Mouse (Mus musculus): ENCODE data around the gene Acap1.

The Acap1 gene

DNA sequence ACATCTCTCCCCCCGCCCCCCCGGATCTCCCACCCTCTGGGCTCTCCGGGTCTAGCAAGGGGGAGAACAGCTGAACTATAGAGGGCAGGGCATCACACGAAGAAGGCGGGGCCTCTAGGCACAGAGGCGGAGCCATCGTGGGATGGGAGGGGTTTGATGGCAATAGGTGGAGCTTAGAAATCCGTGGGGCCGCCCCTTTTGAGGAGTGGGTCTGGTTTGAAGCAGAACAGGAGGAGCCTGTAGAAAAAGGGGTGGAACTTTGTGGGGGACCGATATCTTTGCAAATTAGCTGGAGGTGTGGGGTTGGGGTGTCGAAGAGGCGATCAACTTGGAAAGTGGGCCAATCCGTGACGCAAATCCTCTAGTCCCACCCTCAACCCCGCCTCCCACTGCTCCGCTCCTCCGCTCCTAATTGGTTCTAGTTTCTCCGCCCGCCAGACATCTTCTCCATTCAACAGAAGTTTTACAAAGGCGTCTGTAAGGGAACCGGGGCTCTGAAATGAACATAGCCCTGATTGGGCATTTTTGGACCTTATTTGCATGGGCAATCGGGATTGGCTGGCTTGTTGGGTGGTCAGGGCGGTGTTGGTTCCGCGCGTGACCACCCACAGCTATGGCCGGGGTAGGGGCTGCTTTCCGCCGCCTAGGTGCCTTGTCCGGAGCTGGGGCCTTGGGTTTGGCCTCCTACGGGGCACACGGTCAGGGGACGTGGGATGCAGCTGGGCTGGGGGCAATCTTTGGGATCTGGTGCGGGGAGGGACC is 57.2 kb downstream of the Acap1 start, which contains the start of gene Tmem256:
TSS of gene Tmem256 (plus strand) at position 563 of the 762 bp plus-strand sequence.
- peak; percentile 92 for DNase-seq (ENCODE audit: low read depth, low spot score)

DNA sequence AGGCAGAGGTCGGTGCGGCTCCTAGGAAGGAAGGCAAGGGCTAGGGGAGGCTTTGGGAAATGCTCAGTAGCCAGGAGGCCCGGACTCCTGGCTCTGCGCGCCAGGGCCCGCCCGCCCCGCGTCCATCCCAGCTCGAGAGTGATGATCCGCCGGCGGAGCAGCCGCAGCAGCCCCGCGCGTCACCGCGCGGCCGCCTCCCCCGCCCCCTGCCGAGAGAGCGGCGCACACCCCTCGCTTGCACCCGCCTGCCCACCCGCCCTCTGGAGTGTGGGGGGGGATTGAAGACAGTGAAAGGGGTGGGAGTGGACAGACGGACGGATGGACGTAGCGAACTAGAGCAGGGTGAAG is 57.8 kb downstream of the Acap1 start, which contains the start of gene Nlgn2:
TSS of gene Nlgn2 (minus strand) at position 181 of the 348 bp plus-strand sequence.
- DNase-seq (ENCODE audit: low read depth, low spot score) = peak; percentile 75

DNA sequence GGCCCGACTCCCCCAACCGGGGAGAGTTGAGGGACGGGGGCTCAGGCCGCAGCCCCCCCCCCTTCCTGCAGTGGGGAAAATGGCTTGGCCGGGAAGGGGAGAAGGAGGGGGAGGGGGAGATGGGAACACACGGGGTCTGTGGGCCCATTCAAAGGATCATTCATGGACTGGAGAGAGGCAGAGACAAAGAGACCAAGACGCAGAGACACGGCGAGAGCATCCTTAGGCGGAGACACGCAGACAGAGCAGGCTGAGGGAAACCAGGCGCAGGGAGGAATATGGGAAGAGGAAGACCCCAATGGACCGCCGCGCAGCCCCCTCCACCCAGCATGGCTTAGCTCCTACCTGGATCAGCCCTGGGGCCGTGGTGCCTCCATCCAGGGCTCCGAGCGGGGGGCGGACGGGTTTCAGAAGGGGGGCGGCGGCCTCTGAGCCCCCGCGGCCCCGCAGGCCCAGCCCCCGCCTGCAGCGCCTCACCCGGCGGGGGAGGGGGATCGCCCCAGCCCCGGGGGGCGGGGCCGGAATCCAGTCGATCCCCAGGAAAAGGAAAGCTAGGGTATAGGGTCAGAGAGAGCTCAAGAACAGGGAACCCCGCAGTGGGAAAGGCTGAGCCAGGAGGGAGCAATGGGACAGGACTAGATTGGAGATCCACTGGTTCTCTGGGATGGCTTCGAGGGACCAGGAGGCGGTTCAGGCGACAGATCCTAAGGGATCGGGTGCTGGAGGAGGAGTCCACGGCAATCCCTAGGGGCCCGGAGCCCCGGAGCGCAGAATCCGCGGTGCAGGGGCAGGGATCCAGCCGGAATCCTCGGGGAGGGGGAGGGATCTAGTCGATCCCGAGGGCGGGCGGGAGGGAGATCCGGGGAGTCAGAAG is 58.4 kb downstream of the Acap1 start:
- DNase-seq (ENCODE audit: low read depth, low spot score) = no peak

GRCm38 (mm10) chr11:69835966-69836335 is 59.4 kb downstream of the Acap1 start:
- no peak for DNase-seq (ENCODE audit: low read depth, low spot score)

DNA sequence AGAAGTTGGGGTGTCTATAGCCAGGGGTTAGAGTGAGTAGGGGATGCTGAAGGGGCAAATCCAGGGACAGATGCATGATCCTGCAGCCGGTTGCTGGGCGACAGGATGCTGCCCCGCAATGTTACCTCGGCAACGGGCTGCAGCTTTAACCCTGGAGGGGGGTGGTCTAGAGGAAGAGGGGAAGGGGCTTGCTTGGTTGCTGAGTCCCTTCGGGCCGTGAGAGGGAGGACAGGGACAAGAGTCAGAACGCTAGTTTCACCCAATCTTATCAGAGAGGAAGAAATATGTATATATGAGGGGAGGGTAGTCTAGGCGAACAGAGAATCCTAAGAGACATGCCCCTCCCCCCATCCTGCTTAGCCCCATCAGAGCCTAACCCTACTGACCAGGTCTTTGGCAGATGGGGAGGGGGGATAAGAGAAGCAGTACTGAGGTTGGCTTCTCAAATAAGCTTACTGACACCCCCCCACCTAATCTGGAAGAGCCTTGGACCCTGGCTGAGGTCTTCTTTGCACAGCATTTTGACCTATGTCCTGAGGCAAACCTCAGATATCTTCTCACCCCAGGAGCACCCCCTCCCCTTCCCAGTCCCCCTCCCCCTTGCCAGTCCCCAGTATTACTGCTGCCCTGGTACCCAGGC is 59.9 kb downstream of the Acap1 start:
- DNase-seq (ENCODE audit: low read depth, low spot score) = no peak

- DNase-seq (ENCODE audit: low read depth, low spot score) = no peak
These were observed 61.3 kb downstream of the Acap1 start for GRCm38 (mm10) chr11:69834001-69834549.

GRCm38 (mm10) chr11:69833554-69833953 is 61.8 kb downstream of the Acap1 start:
- DNase-seq (ENCODE audit: low read depth, low spot score) = no peak
